Mouse (Mus musculus) testis, postnatal 14 days (tissue): Measurements from ENCODE around the gene Fam240b.
"Not testable (repeated sequence)": the region's sequence is repeated elsewhere in the genome, so short reads cannot be mapped to it uniquely, and the experiment has no call there.

Source experiments
- DNase-seq: peaks from one replicate; pipeline ENCODE4 v3.0.0; 2021; ENCODE audit warnings: low spot score

Gene Fam240b

GRCm38 (mm10) chr13:64497692-64498091 is at the start of gene Fam240b:
TSS of gene Fam240b (minus strand) at chr13:64497792.
- no peak for DNase-seq

- no peak for DNase-seq
Observed at GRCm38 (mm10) chr13:64530139-64530538, 32.5 kb upstream of the Fam240b start.

GRCm38 (mm10) chr13:64526515-64527285 is 29.1 kb upstream of the Fam240b start:
- no peak for DNase-seq

- DNase-seq = no peak
Observed at GRCm38 (mm10) chr13:64514247-64514646, 16.7 kb upstream of the Fam240b start.

- no peak for DNase-seq
Observed at GRCm38 (mm10) chr13:64511616-64512015, 14.0 kb upstream of the Fam240b start.

GRCm38 (mm10) chr13:64507361-64507760 is 9.8 kb upstream of the Fam240b start:
- DNase-seq = no peak

GRCm38 (mm10) chr13:64502833-64503232 is 5.2 kb upstream of the Fam240b start:
- no peak for DNase-seq

- DNase-seq = no peak
Observed at GRCm38 (mm10) chr13:64493586-64493985, 4.0 kb downstream of the Fam240b start.

- no peak for DNase-seq
Observed at GRCm38 (mm10) chr13:64489886-64490285, 7.7 kb downstream of the Fam240b start.

- DNase-seq = no peak
Observed at GRCm38 (mm10) chr13:64479960-64480359, 17.6 kb downstream of the Fam240b start.

- peak; percentile 72 for DNase-seq
Observed at GRCm38 (mm10) chr13:64477968-64478367, 19.6 kb downstream of the Fam240b start.

- no peak for DNase-seq
Observed at GRCm38 (mm10) chr13:64467886-64468285, 29.7 kb downstream of the Fam240b start.

- no peak for DNase-seq
Observed at GRCm38 (mm10) chr13:64465166-64465565, 32.4 kb downstream of the Fam240b start.

GRCm38 (mm10) chr13:64462581-64462980 is 35.0 kb downstream of the Fam240b start:
- DNase-seq = no peak

- no peak for DNase-seq
Observed at GRCm38 (mm10) chr13:64458181-64458580, 39.4 kb downstream of the Fam240b start.

- not testable (repeated sequence) for DNase-seq
Observed at GRCm38 (mm10) chr13:64457225-64457978, 40.2 kb downstream of the Fam240b start.

GRCm38 (mm10) chr13:64450001-64450794 is 47.4 kb downstream of the Fam240b start:
- no peak for DNase-seq

- DNase-seq = no peak
Observed at GRCm38 (mm10) chr13:64448729-64449128, 48.9 kb downstream of the Fam240b start.

GRCm38 (mm10) chr13:64447947-64448346 is 49.6 kb downstream of the Fam240b start:
- no peak for DNase-seq

GRCm38 (mm10) chr13:64445254-64445920 is 52.2 kb downstream of the Fam240b start:
- DNase-seq = no peak

GRCm38 (mm10) chr13:64443263-64443894 is 54.2 kb downstream of the Fam240b start:
- no peak for DNase-seq
